Mouse (Mus musculus) lung, embryonic 15.5 days (tissue): ENCODE data around the gene Fto. TPM values are rescaled to one million over a fixed set of nuclear protein-coding genes. Genes with fewer than 3 reads are reported as not detected.

Experiments used
- ATAC-seq: fragments of 200-750 bp; cut with Nextera tagmentation; 2 replicates; pipeline ENCODE4 v1.8.0; 2017; ENCODE audit warnings: moderate number of reproducible peaks, borderline replicate concordance; ENCODE audit not compliant: low FRiP score, low TSS enrichment; ENCODE audit errors: extremely low read depth
- H3K27ac ChIP-seq: fragments of 300-500 bp; sonication (generic); 2 replicates; pipeline ENCODE4 v1.5.1; 2015; ENCODE audit warnings: moderate library complexity, mild to moderate bottlenecking, inconsistent platforms
- H3K27me3 ChIP-seq: fragments of 300-500 bp; sonication (generic); 2 replicates; pipeline ENCODE4 v1.6.1; 2015; ENCODE audit warnings: inconsistent platforms
- H3K36me3 ChIP-seq: fragments of 300-500 bp; sonication (generic); 2 replicates; pipeline ENCODE4 v1.6.1; 2015; ENCODE audit warnings: inconsistent platforms
- H3K4me1 ChIP-seq: fragments of 300-500 bp; sonication (generic); 2 replicates; pipeline ENCODE4 v1.6.1; 2015; ENCODE audit warnings: inconsistent platforms
- H3K4me2 ChIP-seq: fragments of 300-500 bp; sonication (generic); 2 replicates; pipeline ENCODE4 v1.6.1; 2015; ENCODE audit warnings: inconsistent platforms, mild to moderate bottlenecking, moderate library complexity
- H3K4me3 ChIP-seq: fragments of 300-500 bp; sonication (generic); 2 replicates; pipeline ENCODE4 v1.5.1; 2015; ENCODE audit warnings: mild to moderate bottlenecking, inconsistent platforms
- H3K9ac ChIP-seq: fragments of 300-500 bp; sonication (generic); 2 replicates; pipeline ENCODE4 v1.6.1; 2015; ENCODE audit warnings: inconsistent platforms
- H3K9me3 ChIP-seq: fragments of 300-500 bp; sonication (generic); 2 replicates; pipeline ENCODE4 v1.6.1; 2016; ENCODE audit warnings: inconsistent platforms
- WGBS: fragments of 180-500 bp; shearing (Covaris S2); methylation state at CpG from one replicate; pipeline ENCODE4 v1.1.7; 2015; 5-methylcytosine and 5-hydroxymethylcytosine counted together
- polyA plus RNA-seq: library from polyadenylated mRNA; unstranded; fragments of >200 nt; fragmentation: Nextera tagmentation; extraction: Ambion mirVana; gene quantifications from 2 replicates; pipeline ENCODE4 v1.2.1, GENCODE M21; 2015

The Fto gene
- polyA plus RNA-seq, 1 experiment from 2014 or later: 91.2 TPM

DNA sequence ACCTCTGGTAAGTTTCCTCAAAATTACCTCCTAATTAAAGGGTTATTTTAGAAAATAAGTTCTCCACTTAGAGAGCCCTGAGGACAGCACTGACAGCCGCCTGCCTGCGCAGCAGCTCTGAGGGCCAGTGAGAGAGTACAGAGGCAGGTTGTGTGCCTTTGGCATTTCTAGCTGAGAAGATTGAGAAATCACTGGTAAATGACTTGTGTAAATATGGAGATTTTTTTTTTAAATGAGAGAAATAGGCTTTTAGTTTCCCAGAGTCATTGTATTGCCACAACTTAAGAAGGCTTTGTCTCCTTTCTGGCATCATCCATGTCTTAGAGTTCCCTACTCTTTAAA lies 181.9 kb downstream of the Fto start:
- Histone ChIP-seq H3K9me3 (no peaks in the 10 kb centered on the region), H3K4me1 (peaks cover 60% of the 10 kb centered on the region), H3K36me3 (no peaks in the 10 kb centered on the region), H3K9ac (no peak overlapping the region), H3K27ac (peak overlapping the region; percentile 60), H3K4me3 (no peak overlapping the region), H3K4me2 (no peak overlapping the region), H3K27me3 (no peaks in the 10 kb centered on the region)
- ATAC-seq: no peak
- 68% methylated on average over 2 of the region's 2 CpGs for WGBS

DNA sequence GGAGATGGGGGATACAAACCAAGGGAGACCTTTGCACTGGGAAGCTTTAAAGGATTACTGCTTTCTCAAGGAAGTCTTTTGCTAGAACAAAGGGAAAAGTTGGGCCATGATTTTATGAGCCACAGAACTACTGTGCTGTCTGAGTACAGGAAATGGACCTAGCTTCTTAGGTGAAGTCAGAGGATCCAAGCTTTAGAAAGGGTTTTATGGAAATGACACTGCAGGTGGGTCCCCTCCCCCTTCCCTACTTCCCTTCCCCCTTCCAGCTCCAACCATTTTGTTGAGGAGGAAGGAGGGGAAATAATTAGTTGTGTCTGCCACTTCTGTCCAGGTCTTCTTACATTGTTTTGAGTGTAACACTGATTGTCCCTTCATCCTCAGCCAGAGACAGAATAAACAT lies 182.7 kb downstream of the Fto start:
- H3K4me3 ChIP-seq: no peak overlapping the region
- no peaks in the 10 kb centered on the region for H3K27me3 ChIP-seq
- H3K36me3 ChIP-seq: no peaks in the 10 kb centered on the region
- peaks cover 56% of the 10 kb centered on the region for H3K4me1 ChIP-seq
- no peak for ATAC-seq
- H3K9me3 ChIP-seq: no peaks in the 10 kb centered on the region
- H3K4me2 ChIP-seq: no peak overlapping the region
- H3K9ac ChIP-seq: no peak overlapping the region
- peak overlapping the region; percentile 60; the same call in 1 of the 2 replicates for H3K27ac ChIP-seq

DNA sequence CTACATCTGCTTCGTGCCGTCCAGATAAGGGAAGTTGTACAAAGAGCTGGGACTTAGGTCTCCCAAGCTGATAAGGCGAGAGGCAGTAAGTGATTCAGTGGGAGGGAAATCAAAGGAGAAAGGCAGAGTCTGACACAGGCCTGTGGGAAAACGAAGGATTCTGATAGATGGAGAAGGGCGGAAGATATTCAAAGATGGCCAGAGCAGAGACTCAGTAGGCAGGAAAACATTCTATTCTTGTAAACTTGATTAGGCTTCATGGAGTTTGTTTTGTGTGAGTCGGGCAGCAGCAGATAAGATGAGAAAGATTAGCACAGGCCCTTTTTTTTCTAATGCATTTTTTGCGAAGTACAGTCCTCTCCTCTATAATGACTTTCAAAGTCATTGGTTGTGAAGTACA lies 183.6 kb downstream of the Fto start:
- Histone ChIP-seq H3K4me2 (no peak overlapping the region), H3K9me3 (no peaks in the 10 kb centered on the region), H3K4me1 (peaks cover 46% of the 10 kb centered on the region), H3K36me3 (no peaks in the 10 kb centered on the region), H3K27me3 (no peaks in the 10 kb centered on the region), H3K4me3 (no peak overlapping the region), H3K9ac (no peak overlapping the region), H3K27ac (no peak overlapping the region)
- no peak for ATAC-seq
- 42% methylated on average over 7 of the region's 7 CpGs for WGBS

DNA sequence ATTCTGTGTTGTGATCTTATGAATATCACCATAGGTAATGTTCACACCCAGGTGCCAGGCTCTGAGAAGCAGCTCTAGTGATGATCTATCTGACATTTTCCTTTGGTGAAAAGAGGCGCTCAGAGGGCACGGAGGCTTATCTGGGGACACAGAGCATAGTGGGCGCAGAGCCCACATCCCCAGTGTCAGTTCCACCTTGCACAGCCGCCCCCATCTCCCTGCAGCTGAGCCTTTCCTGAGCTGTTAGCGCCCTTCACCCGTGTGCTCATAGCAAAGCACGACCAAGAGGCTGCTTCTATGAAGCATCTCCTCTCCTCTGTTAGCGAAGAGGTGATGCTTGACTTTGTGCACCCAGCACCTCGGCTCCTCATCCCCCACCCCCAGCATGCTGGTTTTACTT lies 185.3 kb downstream of the Fto start:
- Histone ChIP-seq H3K4me2 (no peak overlapping the region), H3K27me3 (no peaks in the 10 kb centered on the region), H3K9me3 (no peaks in the 10 kb centered on the region), H3K4me3 (no peak overlapping the region), H3K4me1 (peaks cover 52% of the 10 kb centered on the region), H3K9ac (no peak overlapping the region), H3K36me3 (no peaks in the 10 kb centered on the region), H3K27ac (no peak overlapping the region)
- 0 out of 2 replicates have a peak, but pooled peaks have one; percentile 19 for ATAC-seq
- WGBS: 75% methylated on average over 9 of the region's 9 CpGs

DNA sequence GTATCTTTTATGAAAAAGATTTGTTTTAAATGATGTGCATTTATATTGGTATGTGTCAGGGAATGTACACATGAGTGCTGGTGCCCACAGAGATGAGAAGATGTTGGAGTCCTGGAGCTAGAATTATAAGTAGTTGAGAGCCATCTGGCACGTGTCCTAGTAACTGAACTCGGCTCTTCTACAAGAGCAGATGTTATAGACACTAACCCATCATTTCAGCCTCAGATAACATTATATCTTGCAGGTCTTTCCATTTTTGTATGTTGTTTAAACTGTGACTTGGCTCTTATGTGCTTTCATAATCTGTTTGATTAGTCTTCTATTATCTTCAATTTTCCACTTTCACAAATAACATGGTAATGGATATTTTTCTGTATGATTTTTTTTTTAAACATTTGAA lies 186.0 kb downstream of the Fto start:
- Histone ChIP-seq H3K9me3 (no peaks in the 10 kb centered on the region), H3K27ac (no peak overlapping the region), H3K4me2 (no peak overlapping the region), H3K36me3 (no peaks in the 10 kb centered on the region), H3K27me3 (no peaks in the 10 kb centered on the region), H3K4me1 (peaks cover 52% of the 10 kb centered on the region), H3K9ac (no peak overlapping the region), H3K4me3 (no peak overlapping the region)
- 47% methylated on average over 2 of the region's 2 CpGs for WGBS
- no peak for ATAC-seq

DNA sequence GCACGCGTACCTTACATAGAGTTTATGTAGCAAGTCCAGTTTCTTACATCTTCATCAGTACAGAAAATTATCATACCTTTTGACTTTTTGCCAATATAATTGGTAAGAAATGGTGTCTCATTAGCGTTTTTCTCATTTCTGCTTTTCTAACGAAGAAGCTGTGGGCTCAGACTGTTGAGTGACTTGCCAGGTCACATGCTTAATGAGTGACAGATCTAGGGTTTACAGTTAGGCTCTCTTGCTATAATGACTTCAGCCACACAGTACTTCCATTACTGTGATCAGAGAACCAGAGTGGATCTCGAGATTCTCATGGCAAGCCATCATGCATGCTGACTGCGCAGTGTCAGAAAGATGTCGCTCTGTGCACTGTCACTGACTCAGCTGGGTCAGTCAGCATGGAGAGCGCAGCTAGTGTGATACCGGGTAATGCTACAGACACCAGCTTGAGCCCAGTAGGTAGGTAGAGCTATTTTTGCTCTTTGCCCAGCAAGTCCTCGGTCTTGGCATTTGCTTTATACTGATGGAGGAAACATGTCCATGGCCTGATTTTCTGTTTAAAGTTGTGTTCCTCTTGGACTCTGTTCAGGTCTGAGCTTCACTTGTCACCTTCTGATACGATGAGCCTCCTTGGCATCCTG lies 188.8 kb downstream of the Fto start:
- 80% methylated on average over 11 of the region's 11 CpGs for WGBS
- H3K4me1 ChIP-seq: peaks cover 57% of the 10 kb centered on the region

DNA sequence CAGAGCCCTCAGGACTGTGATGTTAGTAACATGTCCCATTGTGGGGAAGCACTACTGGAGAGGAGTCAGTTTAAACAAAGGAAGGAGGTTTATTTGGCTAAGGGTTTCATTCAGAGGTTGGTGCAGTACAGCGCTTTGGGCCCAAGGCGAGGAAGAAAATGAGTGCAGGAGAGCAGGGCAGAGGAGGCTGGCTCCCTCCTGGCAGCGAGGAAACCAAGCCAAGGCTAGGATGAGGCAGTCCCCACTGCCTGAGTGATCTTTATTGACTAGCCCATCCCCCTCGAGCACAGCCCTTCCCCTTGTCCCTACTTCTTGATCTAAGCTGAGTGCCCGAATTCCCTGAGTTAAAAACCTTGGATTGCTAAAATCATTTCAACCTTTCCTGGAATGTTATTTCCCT lies 189.5 kb downstream of the Fto start:
- H3K4me3 ChIP-seq: no peak overlapping the region
- H3K4me1 ChIP-seq: peaks cover 64% of the 10 kb centered on the region
- no peaks in the 10 kb centered on the region for H3K36me3 ChIP-seq
- WGBS: 44% methylated on average over 5 of the region's 5 CpGs
- ATAC-seq: no peak
- H3K4me2 ChIP-seq: no peak overlapping the region
- no peak overlapping the region for H3K9ac ChIP-seq
- peak overlapping the region; percentile 8; the same call in 1 of the 2 replicates for H3K27ac ChIP-seq
- H3K27me3 ChIP-seq: no peaks in the 10 kb centered on the region
- H3K9me3 ChIP-seq: no peaks in the 10 kb centered on the region

More for the DNA sequence above, 188.8 kb downstream of the Fto start:
- no peak overlapping the region for H3K9ac ChIP-seq
- H3K9me3 ChIP-seq: no peaks in the 10 kb centered on the region
- no peak for ATAC-seq
- H3K27ac ChIP-seq: 0 out of 2 replicates have a peak overlapping the region, but pooled peaks have one; percentile 8
- H3K36me3 ChIP-seq: no peaks in the 10 kb centered on the region
- no peaks in the 10 kb centered on the region for H3K27me3 ChIP-seq
- H3K4me3 ChIP-seq: no peak overlapping the region
- H3K4me2 ChIP-seq: no peak overlapping the region

DNA sequence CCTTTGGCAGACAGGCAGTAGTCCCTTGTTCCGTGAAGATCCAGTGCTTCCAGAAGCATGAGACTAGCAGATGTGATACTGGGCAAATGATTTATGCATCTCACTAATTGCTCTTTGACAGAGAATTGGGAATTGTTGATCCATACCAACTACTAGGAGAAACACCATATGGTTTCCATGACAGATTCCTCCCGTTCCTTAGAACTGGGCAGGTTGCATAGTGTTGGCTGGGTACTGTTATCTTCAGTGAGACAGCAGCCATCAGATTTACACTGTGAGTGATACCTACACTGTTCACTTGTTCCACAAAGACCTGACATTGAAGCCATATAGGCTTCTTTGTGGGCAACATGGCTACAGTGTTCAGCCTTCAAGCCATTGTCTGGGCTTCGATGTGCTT lies 191.0 kb downstream of the Fto start:
- Histone ChIP-seq H3K4me2 (no peak overlapping the region), H3K9ac (no peak overlapping the region), H3K27ac (peak overlapping the region; percentile 83), H3K36me3 (no peaks in the 10 kb centered on the region), H3K4me3 (no peak overlapping the region), H3K4me1 (peaks cover 65% of the 10 kb centered on the region), H3K27me3 (no peaks in the 10 kb centered on the region), H3K9me3 (no peaks in the 10 kb centered on the region)
- ATAC-seq: no peak
- WGBS: 82% methylated on average over 3 of the region's 3 CpGs

DNA sequence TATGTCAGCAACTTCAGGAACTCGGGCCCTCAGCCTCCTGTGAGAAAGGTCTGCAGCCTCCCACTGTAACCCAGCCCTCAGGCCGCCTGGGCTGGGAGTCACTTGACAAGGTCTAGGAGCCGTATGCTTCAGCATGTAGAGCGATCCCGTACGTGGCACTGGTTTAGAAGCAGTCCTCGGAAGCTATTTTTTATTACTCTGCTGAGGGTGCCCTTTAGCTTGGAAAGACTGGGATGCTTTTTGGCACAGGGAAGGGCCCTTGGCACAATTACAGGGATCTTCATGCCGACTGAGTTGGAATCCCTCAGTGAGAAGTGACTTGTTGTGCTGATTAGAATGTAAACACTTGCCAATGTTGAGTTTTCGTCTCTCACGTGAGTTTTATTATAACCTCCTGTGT lies 191.6 kb downstream of the Fto start:
- WGBS: 20% methylated on average over 10 of the region's 10 CpGs
- Histone ChIP-seq H3K9ac (no peak overlapping the region), H3K4me3 (no peak overlapping the region), H3K4me1 (peaks cover 70% of the 10 kb centered on the region), H3K4me2 (no peak overlapping the region), H3K36me3 (no peaks in the 10 kb centered on the region), H3K27me3 (no peaks in the 10 kb centered on the region), H3K9me3 (no peaks in the 10 kb centered on the region), H3K27ac (peak overlapping the region; percentile 83)
- ATAC-seq: peak; percentile 47; the same call in 1 of the 2 replicates

DNA sequence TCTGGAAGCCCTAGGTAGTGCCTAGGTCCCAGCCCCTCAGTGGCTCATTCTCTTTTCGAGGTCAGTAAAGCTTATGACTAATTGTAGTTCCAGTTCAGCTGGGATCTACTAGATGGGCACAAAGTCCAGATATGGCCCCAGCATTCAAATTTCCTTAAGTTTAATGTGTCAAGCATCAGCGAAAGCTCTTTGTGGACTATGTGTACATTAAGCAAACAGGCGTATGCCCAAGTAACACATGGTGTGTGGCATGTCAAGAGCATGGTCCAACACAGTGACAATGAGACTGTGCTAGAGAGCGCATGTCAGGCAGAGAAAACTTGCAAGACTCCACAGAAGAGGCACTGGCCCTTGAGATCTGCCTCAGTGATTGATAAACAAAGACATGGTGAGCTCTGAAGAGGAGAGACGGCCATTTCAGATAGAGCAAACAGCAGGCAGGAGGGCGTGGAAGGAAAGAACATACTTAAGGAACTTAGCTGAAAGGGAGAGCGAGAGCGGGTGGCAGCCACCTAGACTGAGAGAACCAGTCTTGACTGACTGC lies 192.2 kb downstream of the Fto start:
- Histone ChIP-seq H3K27ac (peak overlapping the region; percentile 83), H3K4me3 (no peak overlapping the region)

DNA sequence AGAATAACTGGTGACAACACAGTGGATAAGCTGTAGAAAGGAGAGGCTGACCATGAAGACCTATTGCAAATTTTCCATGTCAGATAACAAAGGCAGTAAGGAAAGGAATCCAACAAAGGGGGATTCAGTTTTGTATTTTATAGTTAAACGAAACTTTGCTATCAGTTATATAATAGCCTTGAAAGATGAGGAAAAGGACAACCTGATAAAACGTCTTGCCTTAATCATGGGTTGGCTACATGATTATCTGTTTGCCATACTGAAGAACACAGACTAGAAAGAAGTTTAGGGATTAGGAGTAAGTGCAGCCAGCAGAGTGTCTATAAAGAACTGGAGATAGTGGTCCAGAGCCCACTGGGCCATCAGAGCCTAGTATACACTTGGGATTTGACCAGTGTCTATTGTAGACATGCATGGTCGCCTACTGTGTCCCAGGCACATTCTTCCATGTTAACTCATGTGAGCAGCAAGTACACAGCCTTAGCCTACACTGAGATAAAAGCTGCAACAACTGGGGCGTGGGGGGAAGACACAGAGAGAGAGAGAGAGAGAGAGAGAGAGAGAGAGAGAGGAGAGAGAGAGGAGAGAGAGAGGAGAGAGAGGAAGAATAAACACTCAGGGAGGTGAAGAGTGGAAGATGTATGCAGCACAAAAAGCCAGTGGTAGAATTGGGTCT lies 192.8 kb downstream of the Fto start:
- WGBS: 52% methylated on average over 4 of the region's 4 CpGs
- peak overlapping the region; percentile 83 for H3K27ac ChIP-seq
- no peak overlapping the region; the same call in 1 of the 2 replicates for H3K4me2 ChIP-seq

More for the DNA sequence above, 192.2 kb downstream of the Fto start:
- ATAC-seq: peak; percentile 62
- H3K4me1 ChIP-seq: peaks cover 74% of the 10 kb centered on the region
- 46% methylated on average over 8 of the region's 8 CpGs for WGBS
- H3K4me2 ChIP-seq: no peak overlapping the region
- no peak overlapping the region for H3K9ac ChIP-seq
- no peaks in the 10 kb centered on the region for H3K27me3 ChIP-seq
- H3K9me3 ChIP-seq: no peaks in the 10 kb centered on the region
- no peaks in the 10 kb centered on the region for H3K36me3 ChIP-seq

DNA sequence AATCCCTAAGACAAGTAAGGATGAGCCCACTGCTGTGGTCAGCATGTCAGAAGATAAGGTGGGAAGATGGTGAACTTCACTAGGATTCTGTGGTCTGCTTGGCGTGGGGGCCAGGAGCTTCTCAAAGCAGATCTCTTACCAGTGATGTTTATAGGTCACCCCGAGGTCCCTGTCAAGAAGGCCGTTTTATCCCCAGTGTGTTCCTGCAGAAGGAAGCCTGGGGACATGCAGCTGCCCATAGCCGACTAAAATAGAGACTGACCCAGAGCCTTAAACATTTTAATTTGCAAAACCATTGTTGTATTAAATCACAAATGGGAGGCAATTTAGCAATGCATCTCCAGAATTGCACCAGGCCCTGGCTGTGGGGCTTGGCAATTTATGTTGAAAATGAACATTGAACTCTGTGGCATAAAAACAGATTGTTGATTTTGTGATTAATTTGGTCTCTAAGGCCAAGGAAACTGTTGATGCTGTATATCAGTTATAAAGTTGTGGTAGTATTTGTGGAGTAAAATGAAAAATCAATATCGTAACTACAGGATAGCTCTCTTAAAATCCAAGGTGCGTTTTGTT lies 193.4 kb downstream of the Fto start:
- Histone ChIP-seq H3K27me3 (no peaks in the 10 kb centered on the region), H3K27ac (peak overlapping the region; percentile 83; the same call in 1 of the 2 replicates), H3K4me1 (peaks cover 74% of the 10 kb centered on the region), H3K4me3 (no peak overlapping the region), H3K9me3 (no peaks in the 10 kb centered on the region), H3K36me3 (no peaks in the 10 kb centered on the region), H3K9ac (no peak overlapping the region), H3K4me2 (no peak overlapping the region)
- ATAC-seq: no peak
- 71% methylated on average over 6 of the region's 6 CpGs for WGBS

More for the DNA sequence above, 192.8 kb downstream of the Fto start:
- no peak for ATAC-seq
- Histone ChIP-seq H3K27me3 (no peaks in the 10 kb centered on the region), H3K36me3 (no peaks in the 10 kb centered on the region), H3K4me1 (peaks cover 74% of the 10 kb centered on the region), H3K4me3 (no peak overlapping the region), H3K9ac (no peak overlapping the region), H3K9me3 (no peaks in the 10 kb centered on the region)
